9 mouse cellular contexts compared by ENCODE assay signal in genomic region chr17:47271979-47272677, GRCm38 (mm10).
DNase-seq lines count a peak whose midpoint lies in the region; ATAC-seq and TF ChIP-seq lines count a peak whose summit lies in the region.
"Had no signal": no experiment of that assay in that cellular context is flagged by ENCODE, and none has a peak within 500 bp of the region (broad histone marks: within the 10 kb centered on the region; RNA-seq: fewer than 3 reads in every experiment).

No protein-coding gene starts in this region.

- no peak overlapping the region for H3K27ac ChIP-seq in midbrain, postnatal 0 days (ENCODE audit: low read depth, low read length)
- no peak overlapping the region for H3K27ac ChIP-seq in midbrain, embryonic 14.5 days (replicated peaks; ENCODE audit: low read depth, low read length)
- H3K27ac ChIP-seq in limb, embryonic 15.5 days: 0 out of 2 replicates have a peak overlapping the region, but pooled peaks have one; percentile 38
- H3K27ac ChIP-seq in hindbrain, embryonic 10.5 days: no peak overlapping the region
- H3K27ac ChIP-seq in neural tube, embryonic 15.5 days (replicated peaks): no peak overlapping the region

- ATAC-seq in midbrain, postnatal 0 days (ENCODE audit: low FRiP score): no peak
- no peak for ATAC-seq in midbrain, embryonic 14.5 days (ENCODE audit: low FRiP score, low TSS enrichment)
- peak; percentile 53 for ATAC-seq in cerebellum, adult (ENCODE audit: insufficient number of reproducible peaks, low FRiP score, low TSS enrichment)
- ATAC-seq in limb, embryonic 15.5 days (ENCODE audit: insufficient number of reproducible peaks, low FRiP score, low TSS enrichment, low read depth): no peak
- ATAC-seq in neural tube, embryonic 15.5 days (ENCODE audit: low FRiP score): no peak

- no peaks in the 10 kb centered on the region for H3K9me3 ChIP-seq in midbrain, postnatal 0 days (ENCODE audit: low read length)
- no peaks in the 10 kb centered on the region for H3K9me3 ChIP-seq in midbrain, embryonic 14.5 days (ENCODE audit: control insufficient read depth, low read length)
- no peaks in the 10 kb centered on the region for H3K9me3 ChIP-seq in limb, embryonic 15.5 days
- H3K9me3 ChIP-seq in hindbrain, embryonic 10.5 days: peaks cover 11% of the 10 kb centered on the region
- no peaks in the 10 kb centered on the region for H3K9me3 ChIP-seq in neural tube, embryonic 15.5 days (replicated peaks)

- no peaks in the 10 kb centered on the region for H3K4me1 ChIP-seq in midbrain, postnatal 0 days (ENCODE audit: insufficient read depth, low read length)
- H3K4me1 ChIP-seq in midbrain, embryonic 14.5 days (ENCODE audit: control insufficient read depth, insufficient read depth, low read length): no peaks in the 10 kb centered on the region
- peaks cover 11% of the 10 kb centered on the region; the same call in 1 of the 2 replicates for H3K4me1 ChIP-seq in limb, embryonic 15.5 days
- 0 out of 2 replicates have a peak, but pooled peaks cover 11% of the 10 kb centered on the region for H3K4me1 ChIP-seq in hindbrain, embryonic 10.5 days (replicated peaks)
- H3K4me1 ChIP-seq in neural tube, embryonic 15.5 days: peaks cover 13% of the 10 kb centered on the region

- no peak overlapping the region for H3K4me3 ChIP-seq in midbrain, postnatal 0 days (ENCODE audit: low read depth, low read length)
- H3K4me3 ChIP-seq in midbrain, embryonic 14.5 days (replicated peaks; ENCODE audit: low read depth, low read length): no peak overlapping the region
- no peak overlapping the region for H3K4me3 ChIP-seq in limb, embryonic 15.5 days
- no peak overlapping the region for H3K4me3 ChIP-seq in hindbrain, embryonic 10.5 days
- no peak overlapping the region for H3K4me3 ChIP-seq in neural tube, embryonic 15.5 days (replicated peaks)
- H3K4me3 ChIP-seq: megakaryocyte, embryonic 14.5 days had no signal

- no peaks in the 10 kb centered on the region for H3K36me3 ChIP-seq in midbrain, postnatal 0 days (ENCODE audit: insufficient read depth, low read length)
- no peaks in the 10 kb centered on the region for H3K36me3 ChIP-seq in midbrain, embryonic 14.5 days (ENCODE audit: control insufficient read depth, insufficient read depth, low read length)
- peaks cover 4% of the 10 kb centered on the region; the same call in 1 of the 2 replicates for H3K36me3 ChIP-seq in limb, embryonic 15.5 days
- peaks cover 39% of the 10 kb centered on the region for H3K36me3 ChIP-seq in hindbrain, embryonic 10.5 days
- H3K36me3 ChIP-seq in neural tube, embryonic 15.5 days: no peaks in the 10 kb centered on the region

- no peak overlapping the region for H3K4me2 ChIP-seq in midbrain, postnatal 0 days (ENCODE audit: low read depth, low read length, poor library complexity, severe bottlenecking)
- H3K4me2 ChIP-seq in midbrain, embryonic 14.5 days (ENCODE audit: low read length): no peak overlapping the region
- no peak overlapping the region for H3K4me2 ChIP-seq in limb, embryonic 15.5 days
- no peak overlapping the region for H3K4me2 ChIP-seq in neural tube, embryonic 15.5 days

- TF ChIP-seq CTCF in midbrain, postnatal 0 days (IDR thresholded peaks at IDR 0.05): no peak

- no peaks in the 10 kb centered on the region for H3K27me3 ChIP-seq in midbrain, postnatal 0 days (ENCODE audit: insufficient read depth, low read length)
- H3K27me3 ChIP-seq in midbrain, embryonic 14.5 days (ENCODE audit: control insufficient read depth, insufficient read depth, low read length): no peaks in the 10 kb centered on the region
- H3K27me3 ChIP-seq in limb, embryonic 15.5 days: no peaks in the 10 kb centered on the region
- no peaks in the 10 kb centered on the region for H3K27me3 ChIP-seq in hindbrain, embryonic 10.5 days (ENCODE audit: insufficient read depth, poor library complexity, severe bottlenecking)
- no peaks in the 10 kb centered on the region for H3K27me3 ChIP-seq in neural tube, embryonic 15.5 days (replicated peaks)
- H3K27me3 ChIP-seq: megakaryocyte, embryonic 14.5 days had no signal

- DNase-seq in midbrain, postnatal 0 days (ENCODE audit: low spot score): peak; percentile 67
- DNase-seq in midbrain, embryonic 14.5 days: no peak
- DNase-seq in heart, postnatal 14 days: peak; percentile 51 to 54
- no peak for DNase-seq in embryo, embryonic 9.5 days (ENCODE audit: extremely low spot score)
- DNase-seq in hindbrain, embryonic 10.5 days (ENCODE audit: low spot score): no peak

- no peak overlapping the region for H3K9ac ChIP-seq in midbrain, postnatal 0 days (replicated peaks; ENCODE audit: low read length, poor library complexity, severe bottlenecking)
- H3K9ac ChIP-seq in midbrain, embryonic 14.5 days (replicated peaks; ENCODE audit: low read length): no peak overlapping the region
- H3K9ac ChIP-seq in limb, embryonic 15.5 days: no peak overlapping the region
- H3K9ac ChIP-seq in neural tube, embryonic 15.5 days (replicated peaks): no peak overlapping the region

- 85% methylated on average over 7 of the region's 7 CpGs for WGBS in midbrain, postnatal 0 days
- 94% methylated on average over 7 of the region's 7 CpGs for WGBS in midbrain, embryonic 14.5 days
- WGBS in limb, embryonic 15.5 days: 74% methylated on average over 7 of the region's 7 CpGs
- 95% methylated on average over 7 of the region's 7 CpGs for WGBS in hindbrain, embryonic 10.5 days
- 86% methylated on average over 7 of the region's 7 CpGs for WGBS in neural tube, embryonic 15.5 days

- intact Hi-C loops in heart, postnatal 14 days (cut with DNase I): no loop called here

Comparison
In these comparisons a context has a peak if more than half of its experiments do, and no peak if none do; other contexts are left out.
1. DNase-seq: peak in midbrain, postnatal 0 days (single experiment) and heart, postnatal 14 days (2 of 2); none in midbrain, embryonic 14.5 days (single experiment), embryo, embryonic 9.5 days (single experiment) and hindbrain, embryonic 10.5 days (single experiment).